Mouse (Mus musculus) erythroblast, embryonic 14.5 days (primary cell): Measurements from ENCODE around the gene 1190005I06Rik. TPM values are rescaled to one million over a fixed set of nuclear protein-coding genes. Genes with fewer than 3 reads are reported as not detected.

Experiments used
- H3K27me3 ChIP-seq: 2 replicates; pipeline ENCODE4 v1.6.1; 2012; ENCODE audit warnings: inconsistent platforms; ENCODE audit not compliant: control insufficient read depth
- H3K36me3 ChIP-seq: 2 replicates; pipeline ENCODE4 v1.6.1; 2012; ENCODE audit warnings: mild to moderate bottlenecking, inconsistent platforms; ENCODE audit not compliant: control insufficient read depth
- H3K4me1 ChIP-seq: 2 replicates; pipeline ENCODE4 v1.6.1; 2012; ENCODE audit warnings: inconsistent platforms; ENCODE audit not compliant: control insufficient read depth
- H3K4me3 ChIP-seq: replicated peaks from 2 replicates; pipeline ENCODE3; 2012; ENCODE audit warnings: moderate library complexity, mild to moderate bottlenecking, inconsistent platforms
- H3K9me3 ChIP-seq: 2 replicates; pipeline ENCODE4 v1.6.1; 2012; ENCODE audit warnings: low read length, inconsistent platforms, mixed read lengths; ENCODE audit not compliant: control insufficient read depth
- GATA1 ChIP-seq: IDR thresholded peaks from 2 replicates; pipeline ENCODE4 v1.6.1; 2012; ENCODE audit warnings: low read length, inconsistent platforms, mixed read lengths
- TAL1 ChIP-seq: IDR thresholded peaks from 3 replicates; pipeline ENCODE4 v1.6.1; 2012; ENCODE audit warnings: low read length, inconsistent platforms, mixed read lengths
- polyA plus RNA-seq: library from polyadenylated mRNA; stranded (reverse); fragments of >175 nt; gene quantifications from 2 replicates; pipeline ENCODE4 v1.2.3, GENCODE M21; 2012

Gene 1190005I06Rik
- 0.18 and 0.20 TPM in 2 replicates for polyA plus RNA-seq

GRCm38 (mm10) chr8:120647532-120647931, at the start of gene 1190005I06Rik:
TSS of gene 1190005I06Rik (minus strand) at chr8:120647632.
- Histone ChIP-seq H3K4me3 (no peak within 1 kb of the TSS), H3K9me3 (no peaks in the 10 kb centered on the region), H3K4me1 (no peaks in the 10 kb centered on the region), H3K36me3 (peaks cover 6% of the 10 kb centered on the region), H3K27me3 (no peaks in the 10 kb centered on the region)
- no peak for TF ChIP-seq GATA1
- TF ChIP-seq TAL1 = no peak

DNA sequence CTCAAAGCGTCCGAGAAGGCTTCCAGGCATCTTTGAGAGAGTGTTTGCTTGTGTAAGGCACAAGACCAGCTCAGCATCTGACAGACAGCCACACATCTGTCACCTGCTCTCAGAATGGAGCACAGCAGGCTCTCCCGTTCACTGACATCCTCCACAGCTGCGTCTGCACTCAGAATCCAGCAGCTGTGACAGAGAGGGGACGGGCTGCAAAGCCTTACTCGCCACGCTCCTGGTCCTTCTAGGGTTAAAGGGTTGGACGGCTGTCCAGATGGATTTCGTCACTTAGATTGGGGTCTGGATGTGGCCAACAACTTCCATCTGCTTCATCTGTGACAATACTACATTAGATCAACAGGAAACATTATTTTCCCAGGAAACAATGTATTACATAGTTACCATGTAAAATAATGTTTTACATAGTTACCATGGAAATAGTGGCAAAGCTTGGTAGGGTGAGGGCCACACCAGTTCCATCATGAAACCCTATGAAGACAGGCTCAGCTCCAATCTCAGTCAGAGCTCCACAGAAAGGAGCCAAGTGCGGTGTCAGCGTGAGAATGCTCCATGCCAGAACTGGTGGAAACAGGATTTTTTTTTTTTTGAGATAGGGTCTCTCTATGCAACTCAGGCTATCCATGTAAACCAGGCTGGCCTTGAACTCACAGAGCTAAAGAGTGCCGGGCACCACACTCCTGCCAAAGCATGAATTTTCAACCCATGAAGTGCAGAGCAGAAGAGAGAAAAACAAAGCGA, 49.1 kb upstream of the 1190005I06Rik start:
- Histone ChIP-seq H3K9me3 (no peaks in the 10 kb centered on the region), H3K4me3 (no peak overlapping the region), H3K36me3 (no peaks in the 10 kb centered on the region), H3K4me1 (peaks cover 5% of the 10 kb centered on the region; the same call in 1 of the 2 replicates), H3K27me3 (no peaks in the 10 kb centered on the region)
- TF ChIP-seq TAL1 = no peak
- TF ChIP-seq GATA1 = no peak

DNA sequence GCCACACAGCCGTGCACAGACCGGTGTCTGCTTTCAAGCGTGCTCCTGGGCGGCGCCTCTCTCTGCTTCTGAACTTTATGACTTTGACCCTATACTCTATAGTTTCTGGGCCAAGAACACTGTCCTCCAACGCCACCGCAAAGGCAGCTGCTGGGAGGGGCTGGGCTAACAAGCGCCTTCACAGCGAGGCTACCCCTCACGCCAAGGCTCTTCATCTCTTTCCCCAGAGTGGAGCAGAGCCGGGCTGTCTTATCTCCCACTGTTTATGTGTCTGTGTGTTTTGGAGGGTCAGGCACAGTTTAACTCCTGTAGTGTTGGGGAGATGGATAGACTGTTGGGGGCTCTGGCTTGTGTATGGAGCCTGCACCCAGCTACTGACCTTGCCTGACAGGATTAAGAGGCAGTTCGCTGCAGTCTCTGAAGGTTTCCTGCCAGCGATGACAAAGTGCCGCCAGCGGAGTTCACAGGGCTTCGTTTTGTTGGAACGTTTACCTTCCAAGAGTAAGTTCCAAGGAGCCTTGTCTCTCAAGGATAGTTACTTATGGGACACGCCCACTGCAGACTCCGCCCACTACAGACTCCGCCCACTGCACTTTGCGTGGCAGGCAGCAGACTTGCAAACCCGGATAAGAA, 46.5 kb upstream of the 1190005I06Rik start:
- no peaks in the 10 kb centered on the region for H3K9me3 ChIP-seq
- no peaks in the 10 kb centered on the region for H3K27me3 ChIP-seq
- no peak overlapping the region for H3K4me3 ChIP-seq
- H3K4me1 ChIP-seq = peaks cover 5% of the 10 kb centered on the region; the same call in 1 of the 2 replicates
- TF ChIP-seq TAL1 = no peak
- no peak for TF ChIP-seq GATA1
- H3K36me3 ChIP-seq = no peaks in the 10 kb centered on the region

DNA sequence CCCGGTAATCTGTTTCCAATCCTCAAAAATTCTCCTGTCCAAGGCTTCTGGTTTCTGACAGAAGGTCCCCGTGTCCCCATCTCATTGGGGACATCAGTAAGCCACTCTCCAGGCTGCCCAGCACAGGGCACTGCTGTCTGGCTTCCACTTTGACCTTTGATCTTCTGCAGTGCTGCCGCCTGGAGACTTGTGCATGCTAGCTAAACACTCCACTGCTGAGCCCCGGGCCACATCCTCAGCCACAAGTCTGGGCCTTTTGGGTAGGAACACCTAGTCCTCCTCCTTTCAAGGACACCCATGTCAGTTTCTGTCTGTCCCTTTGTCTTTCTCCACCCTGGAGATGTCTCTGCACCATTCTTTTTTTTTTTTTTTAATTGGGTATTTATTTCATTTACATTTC, 45.5 kb upstream of the 1190005I06Rik start:
- Histone ChIP-seq H3K27me3 (no peaks in the 10 kb centered on the region), H3K4me3 (no peak overlapping the region), H3K9me3 (no peaks in the 10 kb centered on the region), H3K4me1 (peaks cover 5% of the 10 kb centered on the region; the same call in 1 of the 2 replicates), H3K36me3 (no peaks in the 10 kb centered on the region)
- TF ChIP-seq TAL1 (no peak), GATA1 (no peak)

DNA sequence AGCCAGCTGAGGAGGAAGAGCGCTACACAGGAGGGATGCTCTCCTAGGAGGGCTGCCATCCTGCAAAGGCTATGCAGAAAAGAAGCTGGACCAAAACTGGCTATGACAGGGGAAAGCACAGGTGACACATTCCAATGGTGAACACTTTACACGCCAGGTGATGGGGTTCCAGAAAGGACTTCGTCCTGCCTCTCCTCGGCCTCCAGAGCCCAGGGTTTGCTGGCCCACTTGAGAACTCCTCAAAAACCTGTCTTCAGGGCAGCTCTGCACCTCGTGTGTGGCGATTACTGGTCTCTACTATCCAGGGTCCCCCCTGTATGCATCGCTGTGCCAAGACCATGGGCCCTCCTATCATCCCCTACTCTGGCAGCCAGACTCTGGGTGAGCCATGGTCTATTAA, 41.1 kb upstream of the 1190005I06Rik start:
- Histone ChIP-seq H3K4me1 (peaks cover 7% of the 10 kb centered on the region), H3K4me3 (no peak overlapping the region), H3K9me3 (no peaks in the 10 kb centered on the region), H3K27me3 (no peaks in the 10 kb centered on the region; the same call in 1 of the 2 replicates), H3K36me3 (no peaks in the 10 kb centered on the region)
- TF ChIP-seq TAL1 (no peak), GATA1 (no peak)

GRCm38 (mm10) chr8:120687786-120688185, 40.4 kb upstream of the 1190005I06Rik start:
- Histone ChIP-seq H3K9me3 (no peaks in the 10 kb centered on the region), H3K27me3 (peaks cover under 1% of the 10 kb centered on the region; the same call in 1 of the 2 replicates), H3K36me3 (no peaks in the 10 kb centered on the region), H3K4me3 (no peak overlapping the region), H3K4me1 (peaks cover 8% of the 10 kb centered on the region)
- TF ChIP-seq GATA1 (no peak), TAL1 (no peak)

- no peak for TF ChIP-seq TAL1
- no peak for TF ChIP-seq GATA1
- Histone ChIP-seq H3K9me3 (no peaks in the 10 kb centered on the region), H3K4me3 (no peak overlapping the region), H3K27me3 (peaks cover 3% of the 10 kb centered on the region; the same call in 1 of the 2 replicates), H3K4me1 (peaks cover 8% of the 10 kb centered on the region), H3K36me3 (no peaks in the 10 kb centered on the region)
Measured at GRCm38 (mm10) chr8:120686576-120686975, 39.1 kb upstream of the 1190005I06Rik start.

DNA sequence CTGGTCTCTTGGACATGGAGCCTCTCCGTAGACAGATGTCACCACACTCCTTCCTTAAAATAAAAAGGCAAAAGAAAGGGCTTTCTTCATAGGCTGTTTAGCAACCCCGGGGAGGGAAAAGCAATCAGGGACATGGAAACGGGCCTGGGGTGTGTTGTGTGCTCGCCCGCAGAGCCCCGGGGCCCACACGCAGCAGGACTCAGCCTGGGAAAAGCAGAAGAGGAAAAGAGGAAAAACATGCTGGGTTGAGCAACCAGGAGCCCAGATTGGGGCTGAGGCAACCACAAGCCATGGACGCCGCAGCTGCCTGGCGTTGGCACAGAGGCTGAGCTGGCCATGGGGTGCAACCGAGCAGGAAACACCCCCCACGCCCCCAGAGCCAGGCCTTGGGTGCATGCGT, 38.6 kb upstream of the 1190005I06Rik start:
- Histone ChIP-seq H3K4me1 (peaks cover 8% of the 10 kb centered on the region), H3K36me3 (no peaks in the 10 kb centered on the region), H3K9me3 (no peaks in the 10 kb centered on the region), H3K27me3 (peaks cover 3% of the 10 kb centered on the region; the same call in 1 of the 2 replicates), H3K4me3 (no peak overlapping the region)
- TF ChIP-seq TAL1 (no peak), GATA1 (no peak)

DNA sequence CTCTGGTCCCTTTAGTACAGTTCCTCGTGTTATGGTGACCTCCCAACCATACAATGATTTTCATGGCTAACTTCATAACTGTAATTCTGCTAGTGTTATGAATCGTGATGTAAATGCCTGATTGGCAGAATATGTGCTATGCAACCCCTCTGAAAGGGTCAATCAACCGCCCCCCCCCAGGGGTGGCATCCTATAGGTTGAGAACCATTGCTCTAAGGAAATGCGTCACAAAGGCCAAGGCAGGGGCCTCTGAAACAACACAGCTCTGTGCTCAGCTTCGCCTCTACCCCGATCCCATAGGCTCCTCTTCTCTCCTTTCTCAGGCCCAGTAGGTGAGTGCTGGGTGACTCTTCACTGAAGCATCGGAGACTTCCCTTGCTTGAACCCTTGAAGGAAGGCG, 38.2 kb upstream of the 1190005I06Rik start:
- Histone ChIP-seq H3K4me3 (no peak overlapping the region), H3K4me1 (peaks cover 8% of the 10 kb centered on the region), H3K9me3 (no peaks in the 10 kb centered on the region), H3K27me3 (peaks cover 3% of the 10 kb centered on the region; the same call in 1 of the 2 replicates), H3K36me3 (no peaks in the 10 kb centered on the region)
- TF ChIP-seq TAL1 (no peak), GATA1 (no peak)
